Mouse (Mus musculus): ENCODE results near the gene Tmem91. TPM values are rescaled to one million over a fixed set of nuclear protein-coding genes. Genes with fewer than 3 reads are reported as not detected.
A peak's percentile ranks its signal among the peaks of the same experiment; 100 is the strongest.

The Tmem91 gene
- total and polyA plus RNA-seq, 2 experiments from 2014 or later, result 94.4 to 186 TPM

DNA sequence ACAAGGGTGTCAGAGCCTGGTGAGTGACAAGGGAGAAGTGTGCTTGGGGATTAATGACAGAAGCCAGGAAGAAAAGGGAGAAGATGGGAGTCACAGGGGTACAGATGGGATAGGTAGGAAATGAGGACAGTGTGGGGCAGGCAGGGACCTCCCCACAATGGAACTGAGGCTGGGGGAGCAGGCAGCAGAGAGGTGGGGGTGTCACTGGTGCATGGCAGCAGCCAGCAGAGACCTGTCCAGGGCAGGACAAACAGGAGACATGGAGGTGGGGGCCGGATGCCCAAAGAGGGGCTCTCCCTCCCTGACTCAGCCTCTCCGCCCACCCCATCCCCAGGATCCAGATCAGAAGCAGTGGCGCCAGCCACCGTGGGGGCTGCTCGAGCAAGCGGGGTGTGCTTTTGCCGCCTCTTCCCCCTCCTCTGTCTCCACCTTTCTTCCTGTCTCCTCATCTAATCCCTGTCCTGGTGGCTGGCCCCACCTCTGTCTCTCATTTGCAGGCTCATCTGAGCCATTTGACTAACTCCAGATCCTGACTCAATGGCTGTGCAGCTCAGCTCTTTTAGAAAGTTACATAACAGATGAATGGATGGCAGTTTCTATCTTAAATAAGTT lies 35.7 kb upstream of the Tmem91 start:
- TF ChIP-seq CTCF (IDR thresholded peaks at IDR 0.05), result no peak
- WGBS, result 0% methylated on average over 2 of the region's 7 CpGs
- DNase-seq (ENCODE audit: low spot score), result no peak
- no peak overlapping the region for H3K27ac ChIP-seq (ENCODE audit: low read depth, low read length)
- H3K4me2 ChIP-seq (ENCODE audit: low read depth, low read length, poor library complexity, severe bottlenecking), result peak overlapping the region; percentile 2; the same call in 1 of the 2 replicates
- no peak for ATAC-seq (ENCODE audit: low FRiP score)
- H3K36me3 ChIP-seq (ENCODE audit: insufficient read depth, low read length), result peaks cover 33% of the 10 kb centered on the region
- no peaks in the 10 kb centered on the region for H3K9me3 ChIP-seq (ENCODE audit: low read length)
- peak overlapping the region; percentile 24; the same call in 1 of the 2 replicates for H3K9ac ChIP-seq (replicated peaks; ENCODE audit: low read length, poor library complexity, severe bottlenecking)
- H3K4me3 ChIP-seq (ENCODE audit: low read depth, low read length), result no peak overlapping the region
- H3K4me1 ChIP-seq (ENCODE audit: insufficient read depth, low read length), result peaks cover 8% of the 10 kb centered on the region; the same call in 1 of the 2 replicates
- H3K27me3 ChIP-seq (ENCODE audit: insufficient read depth, low read length), result no peaks in the 10 kb centered on the region

DNA sequence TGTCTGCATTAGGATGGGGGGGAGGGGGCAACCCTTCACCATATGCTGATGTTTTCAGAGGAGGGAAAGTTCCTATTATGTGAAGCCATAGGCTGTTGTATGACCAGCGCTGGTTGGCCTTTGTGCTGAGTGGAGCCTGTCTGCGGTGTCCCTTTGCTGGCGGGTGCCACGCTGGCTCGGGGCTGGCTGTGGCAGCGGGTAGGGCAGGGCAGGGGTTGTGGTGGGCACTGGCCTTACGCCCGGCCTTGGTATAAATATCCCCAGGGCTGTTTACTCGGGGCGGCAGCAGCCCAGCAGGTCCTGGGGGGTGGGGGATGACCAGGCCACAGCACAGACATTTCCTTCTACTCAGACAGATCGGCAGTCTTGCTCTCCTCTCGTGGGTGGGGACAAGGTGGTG lies 35.0 kb upstream of the Tmem91 start:
- ATAC-seq (ENCODE audit: low FRiP score), result 0 out of 2 replicates have a peak, but pooled peaks have one; percentile 8
- Histone ChIP-seq H3K36me3 (ENCODE audit: insufficient read depth, low read length) (peaks cover 27% of the 10 kb centered on the region), H3K9ac (replicated peaks; ENCODE audit: low read length, poor library complexity, severe bottlenecking) (peak overlapping the region; percentile 24; the same call in 1 of the 2 replicates), H3K4me3 (ENCODE audit: low read depth, low read length) (no peak overlapping the region), H3K4me2 (ENCODE audit: low read depth, low read length, poor library complexity, severe bottlenecking) (no peak overlapping the region), H3K27me3 (ENCODE audit: insufficient read depth, low read length) (no peaks in the 10 kb centered on the region), H3K27ac (ENCODE audit: low read depth, low read length) (no peak overlapping the region), H3K4me1 (ENCODE audit: insufficient read depth, low read length) (peaks cover 8% of the 10 kb centered on the region; the same call in 1 of the 2 replicates), H3K9me3 (ENCODE audit: low read length) (no peaks in the 10 kb centered on the region)
- WGBS, result 13% methylated on average over 12 of the region's 12 CpGs
- no peak for TF ChIP-seq CTCF (IDR thresholded peaks at IDR 0.05)
- no peak for DNase-seq (ENCODE audit: low spot score)

DNA sequence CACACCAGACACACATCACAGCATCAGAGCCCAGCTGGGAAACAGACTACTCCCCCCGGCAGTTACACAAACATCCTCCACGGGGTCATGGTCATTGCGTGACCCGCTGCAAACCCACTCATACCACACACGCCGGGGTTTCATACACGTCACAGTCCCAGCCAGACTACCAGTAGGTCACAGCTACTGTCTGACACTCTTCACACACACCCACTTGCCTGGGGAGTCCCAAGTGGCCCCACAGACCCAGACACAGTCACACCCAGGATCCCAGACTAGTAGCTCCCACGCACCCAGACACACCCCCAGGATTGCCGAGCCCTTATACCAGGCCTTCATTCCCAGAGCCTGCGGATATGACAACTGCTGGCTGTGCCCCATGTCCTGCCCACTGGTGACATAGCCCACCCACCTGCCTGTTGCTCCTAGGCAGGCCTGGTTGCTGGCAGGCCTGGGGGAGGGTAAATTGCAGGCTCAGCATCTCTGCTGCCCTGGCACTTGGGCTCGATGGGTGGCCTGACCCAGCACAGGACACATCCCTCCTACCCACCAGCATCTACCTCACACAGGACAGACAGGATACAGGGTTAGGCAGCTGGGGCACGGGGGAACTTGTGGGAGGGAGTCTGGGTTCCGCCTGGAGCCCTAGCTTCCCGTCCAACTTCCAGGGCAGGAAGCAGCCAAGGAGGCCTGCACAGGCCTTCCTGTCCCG lies 32.8 kb upstream of the Tmem91 start:
- ATAC-seq (ENCODE audit: low FRiP score), result no peak
- H3K9ac ChIP-seq (replicated peaks; ENCODE audit: low read length, poor library complexity, severe bottlenecking), result no peak overlapping the region
- no peaks in the 10 kb centered on the region for H3K9me3 ChIP-seq (ENCODE audit: low read length)
- no peak for TF ChIP-seq CTCF (IDR thresholded peaks at IDR 0.05)
- H3K36me3 ChIP-seq (ENCODE audit: insufficient read depth, low read length), result peaks cover 5% of the 10 kb centered on the region
- H3K27me3 ChIP-seq (ENCODE audit: insufficient read depth, low read length), result no peaks in the 10 kb centered on the region
- H3K4me2 ChIP-seq (ENCODE audit: low read depth, low read length, poor library complexity, severe bottlenecking), result no peak overlapping the region
- DNase-seq (ENCODE audit: low spot score), result no peak
- H3K4me1 ChIP-seq (ENCODE audit: insufficient read depth, low read length), result peaks cover 8% of the 10 kb centered on the region; the same call in 1 of the 2 replicates
- no peak overlapping the region for H3K27ac ChIP-seq (ENCODE audit: low read depth, low read length)
- H3K4me3 ChIP-seq (ENCODE audit: low read depth, low read length), result no peak overlapping the region
- WGBS, result 73% methylated on average over 15 of the region's 15 CpGs

GRCm38 (mm10) chr7:25706578-25707170 lies 31.7 kb upstream of the Tmem91 start:
- Histone ChIP-seq H3K4me3 (ENCODE audit: low read depth, low read length) (no peak overlapping the region), H3K27ac (ENCODE audit: low read depth, low read length) (no peak overlapping the region), H3K9ac (replicated peaks; ENCODE audit: low read length, poor library complexity, severe bottlenecking) (no peak overlapping the region), H3K4me2 (ENCODE audit: low read depth, low read length, poor library complexity, severe bottlenecking) (no peak overlapping the region), H3K36me3 (ENCODE audit: insufficient read depth, low read length) (no peaks in the 10 kb centered on the region), H3K4me1 (ENCODE audit: insufficient read depth, low read length) (peaks cover 8% of the 10 kb centered on the region; the same call in 1 of the 2 replicates), H3K9me3 (ENCODE audit: low read length) (no peaks in the 10 kb centered on the region), H3K27me3 (ENCODE audit: insufficient read depth, low read length) (no peaks in the 10 kb centered on the region)
- 63% methylated on average over 7 of the region's 7 CpGs for WGBS
- TF ChIP-seq CTCF (IDR thresholded peaks at IDR 0.05), result no peak
- DNase-seq (ENCODE audit: low spot score), result no peak
- ATAC-seq (ENCODE audit: low FRiP score), result no peak

GRCm38 (mm10) chr7:25705801-25706251 lies 30.9 kb upstream of the Tmem91 start:
- no peak overlapping the region for H3K27ac ChIP-seq (ENCODE audit: low read depth, low read length)
- TF ChIP-seq CTCF (IDR thresholded peaks at IDR 0.05), result no peak
- no peaks in the 10 kb centered on the region for H3K9me3 ChIP-seq (ENCODE audit: low read length)
- H3K36me3 ChIP-seq (ENCODE audit: insufficient read depth, low read length), result no peaks in the 10 kb centered on the region
- DNase-seq (ENCODE audit: low spot score), result no peak
- 74% methylated on average over 5 of the region's 6 CpGs for WGBS
- no peak overlapping the region for H3K4me3 ChIP-seq (ENCODE audit: low read depth, low read length)
- H3K4me2 ChIP-seq (ENCODE audit: low read depth, low read length, poor library complexity, severe bottlenecking), result no peak overlapping the region
- no peaks in the 10 kb centered on the region for H3K27me3 ChIP-seq (ENCODE audit: insufficient read depth, low read length)
- no peak for ATAC-seq (ENCODE audit: low FRiP score)
- peaks cover 8% of the 10 kb centered on the region; the same call in 1 of the 2 replicates for H3K4me1 ChIP-seq (ENCODE audit: insufficient read depth, low read length)
- H3K9ac ChIP-seq (replicated peaks; ENCODE audit: low read length, poor library complexity, severe bottlenecking), result no peak overlapping the region
